Mouse (Mus musculus) midbrain, embryonic 14.5 days (tissue): ENCODE measurements around the gene Raet1d. TPM values are rescaled to one million over a fixed set of nuclear protein-coding genes. Genes with fewer than 3 reads are reported as not detected.
"Not testable (repeated sequence)": the region's sequence is repeated elsewhere in the genome, so short reads cannot be mapped to it uniquely, and the experiment has no call there.

ENCODE experiments used
- ATAC-seq: fragments of 200-750 bp; cut with Nextera tagmentation; 2 replicates; pipeline ENCODE4 v1.8.0; 2017; ENCODE audit warnings: moderate number of reproducible peaks, moderate library complexity; ENCODE audit not compliant: low FRiP score, low TSS enrichment
- DNase-seq: peaks from one replicate; pipeline ENCODE4 v3.0.0-alpha.2; 2015
- H3K27ac ChIP-seq: fragments of 300-500 bp; sonication (generic); replicated peaks from 2 replicates; pipeline ENCODE4 v1.5.1; 2014; ENCODE audit warnings: mild to moderate bottlenecking, low read depth, low read length, moderate library complexity
- H3K27me3 ChIP-seq: fragments of 300-500 bp; sonication (generic); 2 replicates; pipeline ENCODE4 v1.6.1; 2014; ENCODE audit warnings: low read length, control low read depth, mixed read lengths; ENCODE audit not compliant: control insufficient read depth, insufficient read depth
- H3K36me3 ChIP-seq: fragments of 300-500 bp; sonication (generic); 2 replicates; pipeline ENCODE4 v1.6.1; 2014; ENCODE audit warnings: low read length, control low read depth; ENCODE audit not compliant: control insufficient read depth, insufficient read depth
- H3K4me1 ChIP-seq: fragments of 300-500 bp; sonication (generic); 2 replicates; pipeline ENCODE4 v1.6.1; 2014; ENCODE audit warnings: mild to moderate bottlenecking, antibody characterized with exemption, low read length, control low read depth; ENCODE audit not compliant: control insufficient read depth, insufficient read depth
- H3K4me2 ChIP-seq: fragments of 300-500 bp; sonication (generic); 2 replicates; pipeline ENCODE4 v1.6.1; 2014; ENCODE audit warnings: mild to moderate bottlenecking, low read length, moderate library complexity
- H3K4me3 ChIP-seq: fragments of 300-500 bp; sonication (generic); replicated peaks from 2 replicates; pipeline ENCODE4 v1.5.1; 2014; ENCODE audit warnings: low read depth, low read length
- H3K9ac ChIP-seq: fragments of 300-500 bp; sonication (generic); replicated peaks from 2 replicates; pipeline ENCODE4 v1.6.1; 2014; ENCODE audit warnings: mild to moderate bottlenecking, low read length, moderate library complexity
- H3K9me3 ChIP-seq: fragments of 300-500 bp; sonication (generic); 2 replicates; pipeline ENCODE4 v1.6.1; 2016; ENCODE audit warnings: low read length, control low read depth, mixed read lengths; ENCODE audit not compliant: control insufficient read depth
- WGBS: fragments of 180-500 bp; shearing (Covaris S2); extraction: QIAGEN DNeasy Blood & Tissue Kit; methylation state at CpG from one replicate; pipeline ENCODE4 v1.1.7; 2014; 5-methylcytosine and 5-hydroxymethylcytosine counted together
- polyA plus RNA-seq: library from polyadenylated mRNA; unstranded; fragments of >200 nt; fragmentation: Nextera tagmentation; extraction: Ambion mirVana; gene quantifications from 2 replicates; pipeline ENCODE4 v1.2.1, GENCODE M21; 2014

Gene Raet1d
- 1.7 and 4.3 TPM in 2 replicates for polyA plus RNA-seq

DNA sequence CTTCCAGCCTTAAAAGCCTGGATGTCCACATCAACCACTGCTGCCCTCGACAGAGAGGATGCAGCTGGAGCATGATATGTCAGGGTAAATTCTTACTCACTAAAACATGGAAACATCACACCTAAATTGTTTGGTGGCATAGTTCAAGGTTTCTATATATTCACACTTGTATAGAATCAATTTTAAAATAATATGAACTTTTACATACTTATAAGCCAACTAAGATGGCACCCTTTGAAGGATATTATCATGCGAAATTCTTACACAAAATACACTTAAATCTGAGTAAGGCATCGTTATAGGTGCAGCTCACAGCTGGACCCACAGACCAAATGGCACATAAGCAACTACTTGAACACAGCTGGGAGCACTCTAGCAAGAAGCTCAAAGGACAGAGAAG is at the start of gene Raet1d:
Gene Raet1d, plus strand, starts transcription at position 301 of the 400 bp plus-strand sequence.
- not testable (repeated sequence) for H3K4me3 ChIP-seq, H3K27ac ChIP-seq, H3K4me2 ChIP-seq, H3K4me1 ChIP-seq, H3K9me3 ChIP-seq, H3K36me3 ChIP-seq, ATAC-seq, H3K27me3 ChIP-seq, H3K9ac ChIP-seq, DNase-seq
- WGBS: 80% methylated on average over 3 of the region's 3 CpGs

DNA sequence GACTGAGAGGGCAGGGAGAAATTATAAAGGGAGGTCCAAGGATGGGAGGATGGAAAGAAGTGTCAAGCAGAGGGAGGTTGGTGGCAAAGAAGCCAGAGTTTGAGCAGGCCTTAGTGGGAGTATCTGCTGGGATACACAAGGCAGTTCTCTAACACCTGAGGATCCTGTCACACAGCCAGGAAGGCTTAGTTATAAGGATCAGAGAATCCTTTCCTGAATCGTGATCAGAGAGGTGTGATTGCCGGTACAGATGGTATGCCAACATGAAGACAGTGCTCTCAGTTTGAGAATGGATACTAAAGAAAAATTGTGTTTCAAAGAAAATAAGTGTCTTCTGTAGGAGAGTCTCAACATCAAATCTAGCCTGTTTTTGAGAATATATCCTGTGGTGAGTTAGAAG is 37.5 kb upstream of the Raet1d start:
- H3K27me3 ChIP-seq: no peaks in the 10 kb centered on the region
- H3K9me3 ChIP-seq: no peaks in the 10 kb centered on the region
- no peak overlapping the region for H3K4me3 ChIP-seq
- no peak overlapping the region for H3K27ac ChIP-seq
- H3K4me2 ChIP-seq: no peak overlapping the region
- no peak overlapping the region for H3K9ac ChIP-seq
- no peak for DNase-seq
- no peaks in the 10 kb centered on the region for H3K4me1 ChIP-seq
- no peaks in the 10 kb centered on the region for H3K36me3 ChIP-seq
- WGBS: 93% methylated on average over 2 of the region's 2 CpGs
- no peak for ATAC-seq

DNA sequence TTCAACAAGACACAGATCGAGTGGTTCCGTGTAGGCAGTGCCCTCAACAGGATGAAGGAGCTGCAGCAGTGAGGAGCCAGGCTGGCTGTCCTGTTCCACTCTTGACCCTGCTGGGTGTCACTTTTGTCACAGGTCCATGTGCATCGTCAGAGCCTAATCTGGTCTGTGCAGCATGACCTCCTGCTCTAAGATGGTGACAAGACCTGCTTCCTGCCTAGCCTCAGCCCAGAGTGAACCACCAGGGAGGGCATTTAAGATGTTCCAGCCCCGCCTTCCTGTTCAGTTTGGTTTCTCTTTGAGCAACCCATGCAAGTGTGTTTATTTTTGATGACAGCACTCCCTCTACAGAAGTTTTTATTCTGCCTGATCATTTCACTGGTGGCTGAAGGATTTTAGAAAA is 14.6 kb upstream of the Raet1d start:
- not testable (repeated sequence) for H3K4me3 ChIP-seq, DNase-seq, H3K4me1 ChIP-seq, ATAC-seq, H3K9ac ChIP-seq, H3K27ac ChIP-seq, H3K9me3 ChIP-seq, H3K4me2 ChIP-seq, H3K36me3 ChIP-seq, H3K27me3 ChIP-seq
- 87% methylated on average over 4 of the region's 4 CpGs for WGBS

DNA sequence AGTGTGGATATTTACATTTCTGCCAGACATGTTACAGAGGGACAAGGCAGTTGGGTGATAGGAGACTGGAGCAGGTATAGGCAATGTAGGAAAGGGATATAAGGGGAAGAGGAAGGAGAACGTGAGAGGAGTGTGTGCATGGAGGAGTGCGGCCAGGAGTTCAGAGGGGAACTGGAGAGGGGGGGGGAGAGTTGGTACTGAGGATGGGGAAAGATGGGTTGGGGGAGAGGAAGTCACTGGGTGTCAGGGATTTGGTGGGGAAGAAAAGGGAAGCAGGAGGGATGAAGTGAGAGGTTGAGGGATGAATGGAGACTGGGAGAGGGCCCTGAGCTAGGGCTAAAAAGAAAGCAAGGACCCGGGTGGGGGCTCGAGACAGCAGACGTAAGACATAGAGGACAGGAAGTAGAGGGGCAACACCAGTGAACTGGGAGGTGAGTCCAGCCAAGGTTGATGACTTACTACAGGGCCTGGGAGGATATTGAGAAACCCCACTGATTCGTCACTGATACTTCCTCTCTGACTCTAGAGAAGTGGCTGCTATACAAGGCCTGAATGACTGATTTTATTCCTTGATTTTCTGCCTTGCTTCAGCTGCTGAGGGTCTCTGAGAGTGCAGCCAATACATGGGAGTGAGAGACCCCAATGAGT is 6.7 kb upstream of the Raet1d start:
- not testable (repeated sequence) for H3K4me2 ChIP-seq, H3K9me3 ChIP-seq, H3K27ac ChIP-seq, DNase-seq, H3K36me3 ChIP-seq, H3K9ac ChIP-seq, ATAC-seq, H3K4me3 ChIP-seq, H3K27me3 ChIP-seq, H3K4me1 ChIP-seq
- 90% methylated on average over 6 of the region's 6 CpGs for WGBS

DNA sequence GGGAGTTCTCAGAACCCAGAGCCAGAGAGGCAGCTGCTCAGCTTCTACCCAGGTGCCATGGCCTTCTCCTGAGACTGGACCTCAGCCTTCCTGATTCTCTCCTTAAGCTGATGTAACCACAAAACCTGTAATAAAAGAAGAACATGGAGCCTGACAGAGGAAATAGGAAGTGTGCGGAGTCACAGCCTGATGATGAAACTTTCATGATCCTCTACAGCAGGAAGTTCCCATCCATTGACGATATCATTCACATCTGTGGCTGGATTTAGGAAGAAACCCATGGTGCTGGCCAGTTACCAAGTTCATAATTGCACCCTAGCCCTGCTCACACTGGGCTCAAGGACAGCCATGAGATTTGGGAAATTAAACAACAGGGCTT is 6.2 kb upstream of the Raet1d start:
- H3K27me3 ChIP-seq, H3K36me3 ChIP-seq, H3K9ac ChIP-seq, ATAC-seq, H3K4me3 ChIP-seq, H3K9me3 ChIP-seq, H3K4me1 ChIP-seq, DNase-seq, H3K27ac ChIP-seq, H3K4me2 ChIP-seq: not testable (repeated sequence)
- 96% methylated on average over 2 of the region's 2 CpGs for WGBS

DNA sequence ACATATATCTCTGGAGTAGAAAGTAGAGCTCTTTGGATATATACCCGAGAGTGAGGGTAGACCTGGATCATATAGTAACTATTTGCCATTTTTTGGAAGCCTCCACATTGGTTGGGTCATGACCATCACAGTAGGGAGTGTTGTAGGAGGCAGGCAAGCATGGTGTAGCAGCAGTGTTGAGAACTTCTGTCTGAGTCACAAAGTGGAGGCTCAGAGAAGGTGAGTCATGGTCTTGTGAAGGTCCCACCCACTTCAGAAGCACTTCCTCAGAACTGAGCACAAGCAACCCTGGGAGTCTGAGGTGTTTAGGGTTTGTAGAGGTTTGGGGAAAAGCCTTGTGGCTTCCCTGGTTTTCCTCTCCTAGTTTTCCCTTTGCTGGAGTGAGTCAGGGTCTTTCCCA is 3.0 kb upstream of the Raet1d start:
- not testable (repeated sequence) for H3K9ac ChIP-seq, H3K4me2 ChIP-seq, H3K36me3 ChIP-seq, H3K9me3 ChIP-seq, H3K27me3 ChIP-seq, H3K4me1 ChIP-seq, H3K4me3 ChIP-seq, DNase-seq, ATAC-seq, H3K27ac ChIP-seq
- WGBS: 82% methylated on average over 1 of the region's 1 CpGs

DNA sequence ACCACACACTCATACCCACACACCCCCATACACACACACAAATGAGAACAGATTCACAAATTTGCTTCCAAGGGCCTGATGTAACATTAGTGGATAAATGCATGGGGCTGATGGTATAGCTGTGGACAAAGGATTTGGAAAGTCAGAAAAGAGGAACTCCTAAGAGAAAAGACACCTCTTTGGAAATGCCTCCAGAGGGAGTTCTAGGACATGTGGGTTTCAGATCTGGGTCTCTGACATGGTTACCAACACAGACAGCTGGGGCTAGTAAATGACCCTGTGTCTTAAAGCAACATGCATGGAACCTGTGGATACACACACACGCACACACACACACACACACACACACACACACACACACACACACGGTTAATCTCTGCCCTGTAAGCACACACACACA is 605 bp downstream of the Raet1d start:
- not testable (repeated sequence) for ATAC-seq, H3K27me3 ChIP-seq
- WGBS: 54% methylated on average over 2 of the region's 2 CpGs

DNA sequence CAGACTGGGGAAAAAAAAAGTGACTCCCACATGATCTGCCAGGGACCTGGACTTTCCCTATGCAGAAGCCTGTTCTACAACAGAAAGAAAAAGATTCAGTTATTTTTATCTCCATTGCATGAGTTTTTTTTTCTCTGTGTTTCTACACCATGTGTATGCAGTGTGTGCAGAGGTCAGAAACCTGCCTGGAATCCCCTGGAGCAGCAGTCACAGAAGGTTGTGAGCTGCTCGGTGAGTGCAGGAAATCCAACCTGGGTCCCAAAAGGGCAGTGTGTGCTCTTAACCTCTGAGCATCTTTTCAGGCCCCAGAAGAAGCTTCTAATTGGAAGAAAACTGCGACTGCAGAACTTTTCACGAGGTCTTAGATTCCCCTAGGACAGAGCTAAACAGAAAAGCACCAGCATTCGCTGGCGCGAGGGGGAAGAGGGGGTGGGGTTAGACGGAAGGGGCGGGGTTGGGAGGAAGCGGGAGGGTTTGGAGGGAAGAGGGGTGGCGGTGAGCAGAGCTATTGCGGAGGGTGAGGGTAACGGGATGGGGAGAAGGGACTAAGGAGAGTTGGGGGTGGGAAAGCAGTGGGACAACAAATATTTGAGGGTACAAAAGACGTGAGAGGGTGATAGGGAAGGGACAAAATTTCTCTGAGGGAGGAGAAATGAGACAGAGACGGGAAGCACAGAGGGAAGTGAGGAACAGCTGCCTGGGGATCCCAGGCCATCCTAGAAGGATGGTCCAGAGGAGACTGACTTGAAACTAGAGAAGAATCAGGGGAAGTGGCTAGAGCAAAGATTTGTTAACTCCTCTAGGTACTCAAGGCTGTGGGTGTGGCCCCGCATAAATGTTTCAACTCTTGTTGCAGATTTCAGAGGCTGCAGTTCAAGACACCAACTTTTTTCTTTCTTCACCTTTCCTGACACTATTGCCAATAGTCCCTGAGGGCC is 1.3 kb downstream of the Raet1d start:
- H3K4me1 ChIP-seq, H3K4me3 ChIP-seq, H3K9ac ChIP-seq, H3K9me3 ChIP-seq, H3K36me3 ChIP-seq, H3K27me3 ChIP-seq, H3K27ac ChIP-seq: not testable (repeated sequence)
- H3K4me2 ChIP-seq: peak overlapping the region; percentile 36
- 0% methylated on average over 9 of the region's 15 CpGs for WGBS
- DNase-seq (peak; percentile 32), ATAC-seq (peak; percentile 65; the same call in 1 of the 2 replicates)

More for the DNA sequence above, 605 bp downstream of the Raet1d start:
- not testable (repeated sequence) for H3K4me3 ChIP-seq, H3K4me2 ChIP-seq, H3K9me3 ChIP-seq, DNase-seq, H3K4me1 ChIP-seq, H3K9ac ChIP-seq, H3K27ac ChIP-seq, H3K36me3 ChIP-seq
